Mouse (Mus musculus): Measurements from ENCODE around the gene 5830473C10Rik. TPM values are rescaled to one million over a fixed set of nuclear protein-coding genes. Genes with fewer than 3 reads are reported as not detected.

5830473C10Rik gene
- not detected in 2 replicates for polyA plus RNA-seq (2012; rRNA removed; ENCODE audit: low replicate concordance)

DNA sequence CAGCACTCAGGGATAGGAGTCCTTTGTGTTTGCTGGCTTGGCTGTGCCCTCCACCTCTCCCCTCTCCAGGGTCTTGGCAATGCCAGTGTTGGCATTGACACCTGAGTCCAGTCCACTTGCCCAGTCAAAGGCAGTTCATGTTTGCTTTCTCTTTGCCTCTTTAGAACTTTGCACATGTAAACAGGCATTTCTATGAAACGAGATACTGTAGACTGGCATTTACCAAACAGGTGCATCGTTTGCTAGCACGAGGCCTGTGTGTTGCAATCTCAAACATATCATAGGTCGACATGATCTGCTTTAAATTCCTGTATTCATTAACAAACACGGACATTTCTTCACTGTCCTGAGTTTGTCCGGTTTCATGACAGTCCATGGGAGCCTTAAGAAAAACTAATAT lies at the start of gene 5830473C10Rik:
Gene 5830473C10Rik, plus strand, starts transcription at position 365 of the 400 bp plus-strand sequence.

DNA sequence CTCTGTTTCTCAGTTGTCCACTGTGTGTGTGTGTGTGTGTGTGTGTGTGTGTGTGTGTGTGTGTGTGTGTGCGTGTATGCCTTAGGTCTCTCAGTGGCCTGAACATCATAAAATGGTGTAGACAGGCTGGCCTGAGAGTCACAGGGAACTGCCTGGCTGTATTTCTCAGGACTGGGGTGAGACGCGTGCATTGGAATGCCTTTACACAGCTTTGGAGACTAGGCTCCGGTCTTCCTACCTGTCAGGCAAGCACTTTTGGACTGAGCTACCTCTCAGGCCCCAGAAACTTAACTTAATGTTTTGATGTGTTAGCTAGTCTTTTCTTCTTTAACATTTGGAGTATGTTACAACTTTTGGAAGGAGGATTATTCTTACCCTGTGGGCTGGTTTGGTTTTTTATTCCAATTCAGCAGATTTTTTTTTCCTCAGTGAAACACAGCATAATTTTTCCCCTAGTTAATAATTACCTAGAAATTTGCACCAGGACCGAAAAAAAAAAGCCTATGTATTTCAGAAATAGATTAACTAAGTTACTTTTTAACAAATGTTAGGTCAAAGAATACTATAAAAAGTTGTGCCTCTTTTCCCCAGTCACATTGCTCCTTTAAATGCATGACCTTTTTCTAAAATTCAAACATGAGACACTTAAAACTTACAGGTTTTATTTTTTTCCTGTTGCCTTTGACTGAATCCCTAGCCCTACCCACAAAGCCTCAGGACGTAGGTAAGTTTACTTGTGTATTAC lies 42.4 kb upstream of the 5830473C10Rik start, which contains the start of gene Afm:
Gene Afm, plus strand, starts transcription at position 577 of the 745 bp plus-strand sequence.

DNA sequence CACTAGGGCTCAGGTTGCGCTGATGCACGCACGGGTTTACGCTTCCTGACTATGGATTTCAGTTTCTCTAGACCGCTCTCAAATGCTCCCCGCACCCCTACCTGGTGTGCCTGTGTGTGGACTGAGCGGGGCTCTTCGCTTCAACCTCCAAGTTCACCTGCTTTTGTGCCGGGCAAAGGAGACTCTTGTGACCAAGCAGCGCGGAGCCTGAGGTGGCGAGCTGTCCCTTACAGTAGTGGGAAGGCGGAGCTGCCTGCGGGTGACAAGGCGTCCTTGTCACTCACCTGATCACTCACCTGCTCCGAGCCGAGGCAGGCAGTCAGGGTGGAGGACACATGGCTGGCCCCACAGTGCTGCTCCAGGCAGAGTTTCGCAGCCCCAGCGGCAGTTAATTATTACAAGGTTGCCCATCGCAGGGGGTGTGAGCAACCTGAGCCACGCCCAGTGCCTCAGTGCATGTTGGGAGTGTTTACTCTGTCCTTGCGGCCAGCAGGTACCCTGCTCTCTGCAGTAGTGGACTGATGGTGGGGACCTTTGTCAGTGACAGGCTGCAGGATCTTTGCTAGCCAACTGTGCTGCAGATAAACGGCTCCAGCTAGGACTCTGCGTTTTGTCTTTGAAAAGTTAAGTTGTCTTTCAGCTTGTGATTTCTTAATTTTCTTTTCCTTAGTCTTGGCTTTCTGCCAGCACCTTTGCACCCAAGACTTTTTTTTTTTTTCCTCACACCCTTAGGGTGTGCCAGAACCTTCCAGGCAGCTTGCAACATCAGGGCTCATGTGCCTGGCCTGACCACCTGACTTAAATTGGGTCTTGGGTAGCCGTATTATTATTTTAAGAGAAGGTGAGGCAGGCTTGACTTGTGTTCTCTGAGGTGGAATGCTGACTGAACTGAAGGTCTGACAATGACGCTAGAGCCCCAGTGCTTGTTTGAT lies 79.6 kb downstream of the 5830473C10Rik start, which contains the start of gene Rassf6:
Gene Rassf6, minus strand, starts transcription at position 372 of the 932 bp plus-strand sequence.

Other genes with a start within 250 kb of the 5830473C10Rik start
- gene Ankrd17, start 194.5 kb upstream of the 5830473C10Rik start, polyA plus RNA-seq (2012; rRNA removed; ENCODE audit: low replicate concordance), result 4.4 and 7.3 TPM in 2 replicates
- 0.18 and 0.28 TPM in 2 replicates for gene Gm9958, start 193.9 kb upstream of the 5830473C10Rik start, polyA plus RNA-seq (2012; rRNA removed; ENCODE audit: low replicate concordance)
- 0.76 TPM in 1 of 2 replicates, not detected in the other for gene Alb, start 100.2 kb upstream of the 5830473C10Rik start, polyA plus RNA-seq (2012; rRNA removed; ENCODE audit: low replicate concordance)
- 15.4 and 53.4 TPM in 2 replicates for gene Afp, start 70.4 kb upstream of the 5830473C10Rik start, polyA plus RNA-seq (2012; rRNA removed; ENCODE audit: low replicate concordance)
- gene Afm, start 42.2 kb upstream of the 5830473C10Rik start, polyA plus RNA-seq (2012; rRNA removed; ENCODE audit: low replicate concordance), result not detected in 2 replicates
- 2.8 and 3.3 TPM in 2 replicates for gene Rassf6, start 79.5 kb downstream of the 5830473C10Rik start, polyA plus RNA-seq (2012; rRNA removed; ENCODE audit: low replicate concordance)
- 0.31 and 0.96 TPM in 2 replicates for gene Cxcl5, start 198.3 kb downstream of the 5830473C10Rik start, polyA plus RNA-seq (2012; rRNA removed; ENCODE audit: low replicate concordance)
- gene Ppbp, start 207.4 kb downstream of the 5830473C10Rik start, polyA plus RNA-seq (2012; rRNA removed; ENCODE audit: low replicate concordance), result 0.28 TPM in 2 replicates
- 4.6 and 10.1 TPM in 2 replicates for gene Pf4, start 211.3 kb downstream of the 5830473C10Rik start, polyA plus RNA-seq (2012; rRNA removed; ENCODE audit: low replicate concordance)
- 0.09 and 0.56 TPM in 2 replicates for gene Cxcl3, start 225.0 kb downstream of the 5830473C10Rik start, polyA plus RNA-seq (2012; rRNA removed; ENCODE audit: low replicate concordance)
- gene Cxcl15, start 233.4 kb downstream of the 5830473C10Rik start, polyA plus RNA-seq (2012; rRNA removed; ENCODE audit: low replicate concordance), result not detected in 2 replicates

Data from duodenum, adult 2 months (tissue).